Mouse (Mus musculus) forebrain, embryonic 11.5 days (tissue): ENCODE results near the gene Selenos. TPM values are rescaled to one million over a fixed set of nuclear protein-coding genes. Genes with fewer than 3 reads are reported as not detected.

ENCODE experiments used
- ATAC-seq: fragments of 200-750 bp; cut with Nextera tagmentation; replicated peaks from 2 replicates; pipeline ENCODE4 v1.8.0; 2017; ENCODE audit warnings: moderate TSS enrichment; ENCODE audit not compliant: low FRiP score
- DNase-seq: peaks from one replicate; pipeline ENCODE4 v3.0.0-alpha.2; 2017; ENCODE audit warnings: low spot score
- H3K27ac ChIP-seq: fragments of 300-500 bp; sonication (generic); 2 replicates; pipeline ENCODE4 v1.5.1; 2014; ENCODE audit warnings: low read depth, low read length
- H3K27me3 ChIP-seq: fragments of 300-500 bp; sonication (generic); 2 replicates; pipeline ENCODE4 v1.6.1; 2014; ENCODE audit warnings: mild to moderate bottlenecking, low read length, mixed read lengths; ENCODE audit not compliant: control insufficient read depth, insufficient read depth
- H3K36me3 ChIP-seq: fragments of 300-500 bp; sonication (generic); 2 replicates; pipeline ENCODE4 v1.6.1; 2014; ENCODE audit warnings: mild to moderate bottlenecking, low read length, moderate library complexity, mixed read lengths; ENCODE audit not compliant: control insufficient read depth, insufficient read depth
- H3K4me1 ChIP-seq: fragments of 300-500 bp; sonication (generic); replicated peaks from 2 replicates; pipeline ENCODE4 v1.6.1; 2014; ENCODE audit warnings: low read length, mixed read lengths; ENCODE audit not compliant: control insufficient read depth, insufficient read depth
- H3K4me2 ChIP-seq: fragments of 300-500 bp; sonication (generic); 2 replicates; pipeline ENCODE4 v1.6.1; 2014; ENCODE audit warnings: low read depth, mild to moderate bottlenecking, low read length, moderate library complexity, mixed read lengths; ENCODE audit not compliant: severe bottlenecking
- H3K4me3 ChIP-seq: fragments of 300-500 bp; sonication (generic); 2 replicates; pipeline ENCODE4 v1.5.1; 2014; ENCODE audit warnings: low read depth, low read length
- H3K9ac ChIP-seq: fragments of 300-500 bp; sonication (generic); 2 replicates; pipeline ENCODE4 v1.6.1; 2014; ENCODE audit warnings: low read length
- H3K9me3 ChIP-seq: fragments of 300-500 bp; sonication (generic); 2 replicates; pipeline ENCODE4 v1.6.1; 2016; ENCODE audit warnings: low read length, mixed read lengths; ENCODE audit not compliant: control insufficient read depth
- WGBS: fragments of 180-500 bp; shearing (Covaris S2); extraction: QIAGEN DNeasy Blood & Tissue Kit; methylation state at CpG from one replicate; pipeline ENCODE4 v1.1.7; 2014; 5-methylcytosine and 5-hydroxymethylcytosine counted together
- polyA plus RNA-seq: library from polyadenylated mRNA; unstranded; fragments of >200 nt; fragmentation: Nextera tagmentation; extraction: Ambion mirVana; gene quantifications from 2 replicates; pipeline ENCODE4 v1.2.1, GENCODE M21; 2014

Selenos gene
- polyA plus RNA-seq, 1 experiment from 2014 or later = 64.2 TPM

DNA sequence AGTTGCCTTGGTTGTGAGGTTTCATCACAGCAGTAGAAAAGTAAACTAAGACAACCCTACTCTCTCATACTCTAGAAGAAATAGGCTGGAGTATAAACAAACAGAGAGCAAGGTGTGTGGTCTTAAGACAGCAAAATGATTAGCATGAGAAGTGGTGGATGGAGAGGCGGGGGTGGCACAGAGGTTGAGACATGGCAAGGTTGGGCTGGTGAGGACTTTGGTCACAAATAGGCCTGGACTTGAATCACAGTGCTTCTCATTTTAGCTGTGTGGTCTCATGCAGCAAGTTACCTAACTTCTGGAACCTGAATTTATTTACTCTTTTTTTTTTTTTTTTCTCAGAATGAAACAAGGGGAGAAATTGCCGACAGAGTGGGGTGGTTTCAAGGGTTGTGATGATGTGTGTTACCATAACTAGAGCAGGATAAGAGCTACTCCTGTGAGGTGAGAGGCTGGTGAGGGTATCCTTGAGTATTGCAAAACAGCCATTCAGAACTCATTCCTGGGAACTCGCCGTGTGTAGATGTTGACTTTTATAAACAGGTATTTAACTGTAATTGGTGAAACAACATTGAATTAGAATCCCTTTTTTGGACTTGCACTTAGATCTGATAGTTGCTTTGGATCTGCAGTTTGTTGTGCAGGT, 52.5 kb downstream of the Selenos start:
- no peak overlapping the region for H3K4me2 ChIP-seq

DNA sequence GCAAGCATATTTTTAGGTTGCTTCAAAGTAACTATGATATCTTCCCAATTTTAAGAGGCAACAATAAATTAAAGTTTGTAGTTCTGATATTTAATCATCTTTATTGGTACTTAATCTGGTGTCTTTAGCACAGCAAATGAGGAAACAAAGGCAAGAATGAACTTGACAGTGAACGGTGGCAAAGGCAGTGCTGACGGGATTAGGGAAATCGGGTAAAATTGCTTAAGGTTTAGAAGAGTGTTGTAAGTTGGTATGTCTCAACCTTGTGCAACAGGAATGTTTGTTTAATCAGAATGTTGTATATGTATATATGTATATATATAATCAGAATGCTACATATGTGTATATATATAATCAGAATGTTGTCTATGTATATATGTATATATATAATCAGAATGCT, 54.7 kb downstream of the Selenos start:
- 91% methylated on average over 3 of the region's 3 CpGs for WGBS
- DNase-seq = no peak

More for the DNA sequence above, 52.5 kb downstream of the Selenos start:
- no peak for DNase-seq
- peaks cover 6% of the 10 kb centered on the region for H3K4me1 ChIP-seq
- no peaks in the 10 kb centered on the region for H3K27me3 ChIP-seq
- 97% methylated on average over 4 of the region's 4 CpGs for WGBS
- ATAC-seq = no peak
- no peak overlapping the region for H3K4me3 ChIP-seq
- H3K9ac ChIP-seq = no peak overlapping the region
- no peaks in the 10 kb centered on the region for H3K9me3 ChIP-seq
- no peak overlapping the region for H3K27ac ChIP-seq
- H3K36me3 ChIP-seq = no peaks in the 10 kb centered on the region; the same call in 1 of the 2 replicates

DNA sequence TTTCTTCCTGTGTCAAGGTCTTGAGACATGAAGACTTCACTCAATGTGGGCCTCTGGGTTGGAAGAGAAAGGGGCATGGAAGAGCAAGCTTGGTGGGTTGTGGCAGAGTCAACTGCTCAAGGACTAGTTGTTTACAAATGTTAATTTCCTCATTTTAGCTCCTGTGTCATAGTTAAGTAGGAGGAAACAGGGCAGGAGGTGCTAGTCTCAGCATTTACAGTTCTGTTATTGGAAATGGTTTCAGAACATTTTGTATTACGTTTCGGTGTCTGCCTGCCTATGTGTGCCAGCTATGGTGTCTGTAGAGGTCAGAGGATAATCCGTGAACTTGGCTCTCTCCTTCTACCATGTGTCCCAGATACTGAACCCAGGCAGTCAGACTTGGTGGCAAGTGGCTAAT, 56.2 kb downstream of the Selenos start:
- WGBS = 87% methylated on average over 3 of the region's 3 CpGs

More for the DNA sequence above, 54.7 kb downstream of the Selenos start:
- H3K27me3 ChIP-seq = no peaks in the 10 kb centered on the region
- no peak overlapping the region for H3K9ac ChIP-seq
- H3K4me1 ChIP-seq = peaks cover 6% of the 10 kb centered on the region; the same call in 1 of the 2 replicates
- no peak overlapping the region for H3K4me3 ChIP-seq
- H3K4me2 ChIP-seq = no peak overlapping the region
- H3K27ac ChIP-seq = no peak overlapping the region
- ATAC-seq = no peak
- no peaks in the 10 kb centered on the region; the same call in 1 of the 2 replicates for H3K36me3 ChIP-seq
- H3K9me3 ChIP-seq = no peaks in the 10 kb centered on the region

DNA sequence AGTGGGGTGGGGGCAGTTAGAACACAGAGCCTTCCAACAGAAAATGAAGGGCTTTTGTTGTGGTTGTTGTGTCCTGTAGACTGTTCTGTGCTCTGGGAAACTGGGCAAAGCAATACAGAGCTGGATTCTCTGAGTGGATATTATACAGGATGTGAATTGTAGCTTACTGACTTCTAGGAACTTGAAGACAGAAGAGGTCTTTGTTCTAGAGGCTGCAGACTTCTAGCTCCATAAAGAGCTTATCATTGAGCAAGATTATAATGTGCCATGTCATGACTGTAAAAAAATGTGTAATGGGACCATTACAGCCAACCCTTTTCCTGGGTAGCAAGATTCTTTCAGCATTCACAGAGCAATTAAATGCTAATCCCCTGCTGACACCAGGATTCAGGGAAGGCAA, 56.7 kb downstream of the Selenos start:
- Histone ChIP-seq H3K4me2 (no peak overlapping the region), H3K4me1 (peaks cover 9% of the 10 kb centered on the region), H3K4me3 (no peak overlapping the region), H3K9me3 (no peaks in the 10 kb centered on the region), H3K9ac (no peak overlapping the region), H3K36me3 (no peaks in the 10 kb centered on the region), H3K27ac (no peak overlapping the region; the same call in 1 of the 2 replicates), H3K27me3 (no peaks in the 10 kb centered on the region)
- ATAC-seq (no peak), DNase-seq (no peak)

More for the DNA sequence above, 56.2 kb downstream of the Selenos start:
- Histone ChIP-seq H3K9ac (no peak overlapping the region), H3K4me3 (no peak overlapping the region), H3K4me1 (peaks cover 8% of the 10 kb centered on the region), H3K27me3 (no peaks in the 10 kb centered on the region), H3K9me3 (no peaks in the 10 kb centered on the region), H3K36me3 (no peaks in the 10 kb centered on the region; the same call in 1 of the 2 replicates), H3K4me2 (no peak overlapping the region), H3K27ac (no peak overlapping the region; the same call in 1 of the 2 replicates)
- no peak for ATAC-seq
- DNase-seq = no peak

DNA sequence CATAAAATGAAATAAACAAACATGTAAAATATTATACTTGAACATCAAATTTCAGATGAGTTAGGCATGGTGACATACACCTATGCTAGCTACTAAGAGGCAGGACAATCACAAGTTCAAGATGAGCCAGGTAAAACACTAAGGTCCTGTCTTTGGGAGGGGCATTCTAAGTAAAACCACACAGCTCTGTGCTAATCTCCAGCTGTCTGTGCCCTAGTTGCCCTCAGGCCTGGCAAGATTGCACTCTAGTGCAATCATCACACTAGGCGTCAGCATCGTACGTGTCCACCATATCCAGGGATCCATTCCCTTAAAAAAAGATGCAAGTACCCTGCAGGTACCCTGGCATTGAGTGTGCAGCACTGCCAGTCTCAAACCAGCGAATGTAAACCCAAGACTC, 57.9 kb downstream of the Selenos start:
- WGBS = 95% methylated on average over 4 of the region's 4 CpGs

DNA sequence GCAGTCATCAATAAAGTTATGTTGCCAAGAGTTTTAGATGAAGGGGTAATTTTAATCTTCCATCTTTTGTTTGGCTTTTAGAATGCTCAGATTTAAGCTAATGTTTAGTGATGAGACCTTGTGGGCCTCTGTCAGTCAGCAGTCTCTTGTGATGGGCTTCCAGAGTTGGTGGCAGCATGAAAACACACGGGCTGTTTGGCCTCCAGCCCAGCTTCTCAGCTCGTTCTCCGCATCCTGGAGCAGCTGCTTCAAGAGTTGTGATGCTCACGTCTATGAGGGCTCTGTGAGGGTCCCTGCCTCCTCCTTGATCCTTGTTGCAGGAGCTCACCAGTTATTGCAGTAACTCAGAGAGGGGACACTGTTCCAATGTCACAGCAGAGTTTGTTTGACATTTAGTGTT, 58.9 kb downstream of the Selenos start:
- Histone ChIP-seq H3K4me2 (no peak overlapping the region), H3K27me3 (no peaks in the 10 kb centered on the region), H3K9me3 (no peaks in the 10 kb centered on the region), H3K4me1 (peaks cover 11% of the 10 kb centered on the region), H3K36me3 (no peaks in the 10 kb centered on the region), H3K4me3 (no peak overlapping the region), H3K27ac (no peak overlapping the region), H3K9ac (no peak overlapping the region)
- ATAC-seq = no peak
- DNase-seq = no peak
- WGBS = 81% methylated on average over 4 of the region's 4 CpGs

More for the DNA sequence above, 57.9 kb downstream of the Selenos start:
- no peaks in the 10 kb centered on the region for H3K36me3 ChIP-seq
- H3K9me3 ChIP-seq = no peaks in the 10 kb centered on the region
- no peak overlapping the region for H3K9ac ChIP-seq
- peaks cover 11% of the 10 kb centered on the region for H3K4me1 ChIP-seq
- no peak overlapping the region for H3K27ac ChIP-seq
- no peak for ATAC-seq
- no peak overlapping the region for H3K4me2 ChIP-seq
- no peaks in the 10 kb centered on the region for H3K27me3 ChIP-seq
- DNase-seq = no peak
- H3K4me3 ChIP-seq = no peak overlapping the region

DNA sequence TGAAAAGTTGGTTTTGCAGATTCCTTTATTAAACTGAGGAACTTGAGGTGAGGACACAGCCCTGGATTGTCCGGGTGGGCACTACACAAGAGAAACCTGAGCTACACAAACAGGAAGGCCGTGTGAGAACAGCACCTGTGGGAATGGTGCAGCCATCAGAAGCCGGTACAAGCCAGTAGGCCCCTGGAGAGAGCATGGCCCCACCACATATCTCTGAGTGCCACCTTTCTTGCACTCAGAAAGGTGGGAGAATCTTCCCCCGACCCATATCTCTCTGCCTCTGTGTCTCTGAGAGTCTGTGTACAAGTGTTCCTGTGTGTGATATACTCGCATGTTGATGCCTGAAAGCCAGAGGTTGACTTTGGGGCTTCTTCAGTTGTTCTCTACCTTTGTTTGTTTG, 59.4 kb downstream of the Selenos start:
- ATAC-seq = no peak
- 94% methylated on average over 5 of the region's 5 CpGs for WGBS

More for the DNA sequence above, 59.4 kb downstream of the Selenos start:
- Histone ChIP-seq H3K9ac (no peak overlapping the region), H3K27me3 (no peaks in the 10 kb centered on the region), H3K4me3 (no peak overlapping the region), H3K36me3 (no peaks in the 10 kb centered on the region), H3K9me3 (no peaks in the 10 kb centered on the region), H3K27ac (no peak overlapping the region), H3K4me2 (no peak overlapping the region), H3K4me1 (peaks cover 11% of the 10 kb centered on the region)
- no peak for DNase-seq
